Mouse (Mus musculus) adrenal gland, postnatal 4 days (tissue): ENCODE measurements around the gene C1qtnf7. TPM values are rescaled to one million over a fixed set of nuclear protein-coding genes. Genes with fewer than 3 reads are reported as not detected.

Experiments
- DNase-seq, 2 experiments: peaks; one replicate each; pipeline ENCODE4 v3.0.0; 2021 to 2022; ENCODE audit warnings: low spot score in 2 of 2, mixed read lengths in 2 of 2
- total RNA-seq, 2 experiments: library from RNA; stranded (reverse); gene quantifications; 2 replicates each; pipeline ENCODE4 v1.2.3; 2021

The C1qtnf7 gene
- total RNA-seq, 2 experiments from 2014 or later: 8.6 to 11.7 TPM

DNA sequence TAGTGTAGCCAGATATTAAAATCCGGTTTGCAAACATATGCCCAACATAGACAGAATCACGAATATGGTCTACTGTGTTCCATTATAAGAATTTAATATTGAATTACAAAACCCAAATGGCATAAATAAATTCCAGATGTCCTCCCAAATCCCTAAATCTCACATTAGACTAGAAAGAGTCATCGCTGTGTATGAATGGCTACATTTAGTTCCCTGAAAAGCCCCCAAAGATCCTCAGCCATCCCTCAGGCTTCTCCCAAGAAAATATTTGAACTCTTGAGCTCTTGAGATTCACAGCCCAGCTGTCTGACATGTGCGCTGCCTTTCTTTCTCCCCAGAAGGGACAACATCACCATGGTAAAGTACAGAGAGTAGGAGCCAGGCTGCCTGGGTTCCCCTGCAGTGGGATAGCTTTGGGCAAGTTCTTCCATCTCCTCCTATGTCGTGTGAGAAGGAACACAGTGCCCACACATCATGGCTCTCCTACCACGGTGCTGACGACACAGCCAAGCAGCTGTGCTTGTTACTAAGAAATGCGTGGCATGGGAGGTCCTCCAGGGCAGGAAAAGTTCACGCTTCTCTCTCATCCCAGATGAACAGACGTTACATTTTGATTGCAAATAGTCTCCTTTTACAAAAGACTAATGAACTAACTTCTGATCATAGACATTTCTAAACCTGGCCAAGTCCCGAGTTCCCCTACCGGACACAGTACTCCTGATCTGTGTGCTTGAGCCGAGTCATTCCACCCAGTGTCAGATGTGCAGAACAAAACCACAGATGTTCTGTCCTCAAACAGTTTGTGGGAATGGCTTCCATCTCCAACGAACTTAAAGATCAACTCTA lies 23.2 kb downstream of the C1qtnf7 start:
- DNase-seq: no peak

DNA sequence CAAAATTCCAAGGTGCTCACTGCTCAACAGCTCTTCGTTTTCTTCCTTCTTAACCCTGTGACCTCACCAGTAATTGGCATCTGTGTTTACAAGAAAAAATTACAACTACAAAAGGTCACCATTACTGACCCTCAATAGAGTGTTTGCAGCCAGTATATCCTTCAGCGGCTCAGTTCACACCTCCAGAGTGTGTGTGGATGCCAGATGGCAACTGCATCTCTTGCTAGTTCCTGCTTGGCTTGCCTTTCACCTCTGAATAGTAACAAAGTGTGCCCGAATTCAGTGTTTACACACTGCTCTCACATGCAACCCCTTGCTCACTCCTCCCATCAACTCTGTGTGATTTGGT lies 23.8 kb downstream of the C1qtnf7 start:
- DNase-seq: no peak

DNA sequence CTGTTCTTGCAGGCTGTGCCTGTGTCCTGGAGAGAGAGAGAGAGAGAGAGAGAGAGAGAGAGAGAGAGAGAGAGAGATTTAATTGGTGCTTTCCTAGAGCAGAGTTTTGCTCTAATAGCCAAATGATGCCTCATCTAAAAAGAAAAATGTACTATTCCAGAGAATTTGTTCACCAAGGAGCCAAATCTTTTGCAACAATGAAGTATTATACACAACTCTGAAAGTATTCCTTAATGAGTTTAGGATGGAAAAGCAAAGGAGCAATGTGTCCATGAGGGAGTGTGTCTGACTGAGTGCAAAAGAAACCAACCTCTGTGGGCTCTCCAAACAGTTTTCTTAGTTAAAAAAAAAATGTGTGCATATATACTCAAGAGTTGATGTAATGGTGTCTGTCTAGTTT lies 24.5 kb downstream of the C1qtnf7 start:
- DNase-seq: no peak

DNA sequence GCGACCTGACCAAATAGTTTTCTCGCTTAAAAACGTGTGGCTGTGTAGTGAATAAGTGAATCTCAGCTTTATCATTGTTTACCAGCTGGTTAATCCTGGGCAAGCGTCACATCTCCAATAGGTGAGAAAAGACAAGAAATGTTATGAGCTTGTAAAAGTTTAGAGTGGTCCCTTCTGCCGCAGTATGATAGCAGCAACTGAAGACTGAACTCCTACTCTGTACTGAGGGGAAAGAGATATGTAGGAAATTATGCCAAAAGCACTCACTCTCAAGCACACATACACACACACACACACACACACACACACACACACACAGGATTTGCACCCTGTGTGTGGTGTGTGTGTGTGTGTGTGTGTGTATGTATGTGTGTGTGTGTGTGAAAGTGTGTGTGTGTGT lies 26.2 kb downstream of the C1qtnf7 start:
- no peak for DNase-seq

DNA sequence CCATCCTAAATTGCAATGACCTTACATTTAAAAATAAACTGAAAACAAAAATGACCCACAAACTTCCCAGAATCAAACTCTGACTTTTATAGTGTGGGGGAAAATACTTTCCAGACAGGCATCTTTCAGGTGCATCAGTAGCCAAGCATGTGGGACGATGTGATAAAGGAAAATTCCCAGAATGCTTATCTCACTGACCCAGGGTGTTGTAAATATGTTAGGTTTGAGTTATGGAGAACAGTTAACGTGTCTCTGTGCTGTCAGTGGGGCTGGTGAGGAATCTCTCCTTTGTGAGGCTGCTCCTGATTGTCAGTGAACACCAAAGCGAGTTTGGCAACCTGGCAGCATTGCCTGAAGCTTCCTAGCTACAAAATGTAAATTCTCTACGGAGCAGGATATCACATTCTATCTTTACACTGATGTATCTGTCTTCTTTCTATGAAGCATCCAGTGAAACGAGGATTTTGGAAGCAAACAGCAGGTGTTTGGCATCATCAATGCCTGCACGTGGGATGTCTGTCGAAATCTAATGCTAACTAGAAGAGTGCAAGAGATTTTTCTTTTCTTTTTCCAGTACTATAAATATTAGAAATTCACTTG lies 27.0 kb downstream of the C1qtnf7 start:
- DNase-seq: no peak

DNA sequence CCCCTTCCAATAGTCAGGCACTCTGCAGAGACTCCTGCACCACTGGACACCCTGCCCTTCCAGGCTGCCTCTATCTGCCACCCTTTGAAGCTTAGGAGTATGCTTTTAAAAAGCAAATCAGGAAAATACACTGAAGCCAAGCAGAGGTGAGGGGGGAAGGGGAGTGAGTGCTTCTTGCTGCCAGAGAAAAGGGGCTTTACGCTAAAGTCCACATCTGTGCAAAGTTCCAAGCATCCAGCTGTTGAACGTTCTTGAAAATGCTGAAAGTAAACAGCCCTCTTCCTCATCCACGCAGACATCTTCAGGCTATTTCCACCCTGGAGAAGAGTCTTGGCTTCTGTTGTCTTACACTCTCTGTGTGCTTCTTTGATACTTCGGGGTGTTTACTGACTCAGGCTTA lies 34.6 kb downstream of the C1qtnf7 start:
- no peak for DNase-seq

DNA sequence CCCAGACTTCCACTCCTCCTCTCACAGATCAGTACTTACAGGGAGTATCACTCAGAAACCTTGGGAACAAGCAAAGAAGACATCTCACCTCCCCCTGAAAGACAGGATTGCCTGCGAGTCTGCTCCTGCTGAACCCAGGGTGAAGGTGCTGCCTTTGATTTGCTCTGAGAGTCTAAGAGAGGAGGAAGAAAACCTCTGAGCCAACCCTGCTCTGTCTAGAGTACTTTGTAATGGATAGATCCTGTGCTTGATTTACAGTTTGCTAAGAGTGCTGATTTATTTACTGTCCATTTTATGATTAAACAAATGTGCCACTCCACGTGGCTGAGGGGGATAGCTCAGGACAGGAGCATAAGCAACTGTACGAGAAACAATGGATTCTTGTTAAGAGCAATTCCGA lies 35.1 kb downstream of the C1qtnf7 start:
- DNase-seq: no peak

DNA sequence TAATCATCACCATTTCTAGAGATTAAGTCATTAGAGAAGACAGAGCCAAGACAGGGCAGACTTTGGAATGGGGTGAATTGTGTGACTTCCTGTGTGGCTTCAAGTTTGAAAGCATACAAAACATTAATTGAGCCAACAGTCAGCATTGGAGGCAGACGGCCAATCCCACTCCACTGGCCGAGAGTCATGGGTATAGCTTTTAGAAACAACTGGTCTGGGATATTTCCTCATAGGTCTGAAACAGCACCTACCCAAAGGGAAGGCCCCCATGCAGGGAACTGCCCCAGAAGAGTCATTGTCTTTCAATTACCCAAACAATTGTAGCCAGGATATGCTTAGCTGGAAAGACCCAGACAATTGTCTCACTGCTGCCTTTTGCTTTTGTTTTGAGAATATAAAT lies 39.5 kb downstream of the C1qtnf7 start:
- no peak for DNase-seq

DNA sequence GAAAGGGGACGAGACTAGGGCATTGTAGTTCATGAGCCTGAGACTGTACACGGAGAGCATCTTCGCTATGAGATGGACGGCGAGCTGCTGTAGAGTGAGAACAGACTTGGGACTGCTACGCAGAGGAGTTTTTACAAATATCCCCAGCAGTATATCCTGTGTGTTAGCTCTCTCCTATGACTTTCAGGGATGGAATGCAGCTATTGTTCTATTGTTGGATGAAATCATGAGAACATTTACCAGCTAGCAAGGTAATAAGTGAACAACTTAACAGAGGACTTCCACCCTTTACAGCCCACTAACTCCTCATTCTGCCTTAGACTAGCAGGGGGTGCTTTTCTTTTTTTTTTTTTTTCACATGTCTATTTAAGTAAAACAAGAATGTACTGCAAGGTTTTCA lies 40.1 kb downstream of the C1qtnf7 start:
- no peak for DNase-seq

DNA sequence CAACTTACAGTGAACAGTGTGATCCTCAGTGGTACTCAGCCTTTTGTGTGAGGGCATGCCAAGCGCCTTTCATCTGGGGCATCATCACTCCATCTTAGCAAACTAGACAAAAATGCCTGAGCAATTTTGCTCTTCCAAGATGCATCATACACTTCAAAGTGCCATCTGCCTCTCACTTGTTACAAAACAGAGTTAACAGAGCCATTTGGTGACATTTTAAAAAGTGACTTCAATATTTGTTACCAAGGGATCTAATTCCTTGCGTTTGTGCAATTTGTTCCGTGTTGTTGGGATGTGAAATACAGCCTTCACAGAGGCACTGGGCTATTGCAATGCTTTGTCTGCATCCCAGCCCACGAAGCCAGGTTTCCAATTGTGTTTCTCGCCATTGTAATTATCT lies 42.1 kb downstream of the C1qtnf7 start:
- DNase-seq: no peak

DNA sequence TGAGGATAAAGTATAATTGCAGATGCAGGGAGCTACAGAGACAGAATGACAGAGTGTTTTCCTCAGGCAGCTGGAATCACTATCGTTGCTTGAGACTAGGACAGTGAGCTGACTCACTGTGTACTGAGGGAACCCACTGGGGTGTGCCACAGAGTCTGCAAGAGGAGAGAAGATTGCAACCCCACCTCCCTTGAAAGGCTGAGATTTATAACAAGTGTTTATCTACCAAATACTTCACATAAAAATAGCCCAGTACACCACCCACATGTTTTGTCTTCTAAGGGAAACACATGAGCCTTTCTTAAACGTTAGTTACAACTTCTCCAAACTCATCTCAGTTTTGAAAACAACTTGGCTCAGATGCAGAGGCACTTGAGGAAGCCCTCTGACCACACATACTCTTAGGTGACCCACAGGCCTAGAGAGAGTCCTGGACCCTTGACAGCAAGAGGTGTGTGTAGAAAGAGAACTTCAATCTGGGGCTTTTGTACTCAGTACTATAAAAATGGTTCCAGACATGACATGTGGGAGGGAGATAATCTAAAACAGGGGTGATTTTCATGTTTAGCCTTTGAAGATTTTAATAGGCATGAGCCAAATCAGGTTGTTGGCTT lies 46.4 kb downstream of the C1qtnf7 start:
- no peak for DNase-seq

DNA sequence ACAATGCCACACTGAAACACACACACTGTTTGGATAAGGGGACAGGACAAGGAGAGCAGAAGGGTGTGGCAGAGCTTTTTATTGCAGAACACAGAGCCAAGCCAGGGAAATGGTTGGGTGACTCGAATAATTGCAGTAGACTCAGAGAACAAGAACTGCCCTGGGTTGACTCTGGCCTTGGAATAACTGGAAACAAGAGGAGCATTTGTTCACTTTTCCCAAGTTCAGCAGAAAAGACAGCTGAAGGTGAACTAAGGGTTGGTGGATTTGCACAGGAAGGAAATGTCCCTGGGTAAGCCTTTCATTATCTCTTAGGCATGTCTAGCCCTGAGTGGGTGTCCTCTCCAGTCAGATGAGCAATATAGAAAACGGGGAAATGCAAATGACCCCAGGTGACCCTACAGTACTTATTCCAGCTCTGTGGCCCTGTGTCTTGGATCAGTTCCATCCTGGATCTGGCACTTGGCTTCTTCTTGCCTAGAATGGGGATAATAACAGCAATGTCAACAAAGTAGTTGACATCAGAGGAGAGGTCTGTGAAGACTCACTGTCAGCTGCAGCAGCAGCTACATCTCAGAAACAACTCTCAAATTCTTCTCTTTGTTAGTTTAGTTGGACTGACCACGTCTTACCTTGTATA lies 54.5 kb downstream of the C1qtnf7 start:
- DNase-seq: no peak

DNA sequence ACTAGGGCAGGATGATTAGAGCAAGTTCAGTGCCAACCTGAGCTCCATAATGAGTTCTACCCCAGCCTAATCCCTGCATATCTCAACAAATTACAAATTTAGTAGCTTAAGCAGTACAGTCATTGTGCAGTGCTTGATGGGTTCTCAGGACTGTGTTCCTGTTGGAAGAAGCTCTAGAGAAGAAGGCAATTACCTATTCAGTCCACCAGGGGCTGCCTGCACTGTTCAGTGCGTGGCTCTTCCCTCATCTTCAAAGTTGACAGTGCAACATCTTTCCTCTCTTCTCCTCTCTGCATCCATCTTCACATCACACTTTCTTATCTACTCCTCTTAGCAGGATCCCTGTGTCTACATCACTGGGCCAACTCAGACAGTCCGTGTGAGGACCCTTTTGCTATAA lies 67.5 kb downstream of the C1qtnf7 start:
- no peak for DNase-seq

DNA sequence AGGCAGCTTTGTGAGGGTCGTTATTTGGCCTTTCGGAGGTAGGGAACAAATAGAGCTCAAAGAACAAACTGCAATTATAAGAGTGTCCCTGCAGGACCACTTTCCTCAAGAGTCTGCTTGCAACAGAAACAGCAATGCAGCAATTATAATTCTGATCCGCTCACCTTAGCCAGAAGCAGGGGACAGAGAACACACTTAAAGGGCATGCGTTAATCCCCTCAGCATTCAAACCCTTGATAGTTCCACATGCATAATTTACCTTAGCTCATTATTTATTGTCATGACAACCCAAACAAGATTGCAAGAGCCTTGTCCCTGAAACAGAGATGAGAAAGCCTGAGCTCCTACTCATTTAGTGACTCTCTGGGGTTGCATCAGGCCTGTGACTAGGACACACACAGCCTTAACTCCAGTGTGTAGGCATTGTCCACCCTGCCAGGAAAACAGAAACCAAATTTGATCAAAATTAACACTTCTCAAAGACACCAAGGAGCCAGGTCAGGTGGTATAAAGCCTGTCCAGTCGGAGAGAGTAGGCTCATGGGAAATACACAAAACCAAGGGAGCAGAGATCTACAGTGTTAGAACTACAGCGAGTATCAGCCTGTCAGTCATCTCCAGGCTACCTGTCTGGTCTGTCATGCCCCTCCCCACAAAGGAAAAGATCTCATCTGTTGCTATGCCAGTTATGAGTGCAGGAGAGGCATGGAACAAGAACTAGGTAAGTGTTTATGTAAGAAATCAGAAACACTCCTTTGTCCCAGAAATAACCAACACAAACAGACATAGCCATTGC lies 68.2 kb downstream of the C1qtnf7 start:
- no peak for DNase-seq

DNA sequence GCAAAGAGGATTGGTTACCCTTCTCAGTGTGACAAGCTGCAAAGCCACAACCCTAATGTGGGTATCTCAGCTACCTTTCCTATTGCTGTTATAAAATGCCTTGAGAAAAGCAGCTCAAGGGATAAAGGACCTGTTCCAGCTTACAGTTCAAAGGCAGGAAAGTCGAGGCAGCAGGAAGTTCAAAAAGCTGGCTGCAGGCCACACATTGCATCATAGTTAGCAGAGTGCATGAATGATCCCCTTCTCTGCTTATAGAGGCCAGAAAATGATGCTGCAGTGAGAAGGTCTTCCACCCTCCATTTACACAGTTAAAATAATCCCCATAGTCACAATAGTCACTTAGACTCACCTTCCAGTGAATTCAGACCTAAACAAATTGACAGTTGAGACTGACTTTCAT lies 69.1 kb downstream of the C1qtnf7 start:
- DNase-seq: no peak

DNA sequence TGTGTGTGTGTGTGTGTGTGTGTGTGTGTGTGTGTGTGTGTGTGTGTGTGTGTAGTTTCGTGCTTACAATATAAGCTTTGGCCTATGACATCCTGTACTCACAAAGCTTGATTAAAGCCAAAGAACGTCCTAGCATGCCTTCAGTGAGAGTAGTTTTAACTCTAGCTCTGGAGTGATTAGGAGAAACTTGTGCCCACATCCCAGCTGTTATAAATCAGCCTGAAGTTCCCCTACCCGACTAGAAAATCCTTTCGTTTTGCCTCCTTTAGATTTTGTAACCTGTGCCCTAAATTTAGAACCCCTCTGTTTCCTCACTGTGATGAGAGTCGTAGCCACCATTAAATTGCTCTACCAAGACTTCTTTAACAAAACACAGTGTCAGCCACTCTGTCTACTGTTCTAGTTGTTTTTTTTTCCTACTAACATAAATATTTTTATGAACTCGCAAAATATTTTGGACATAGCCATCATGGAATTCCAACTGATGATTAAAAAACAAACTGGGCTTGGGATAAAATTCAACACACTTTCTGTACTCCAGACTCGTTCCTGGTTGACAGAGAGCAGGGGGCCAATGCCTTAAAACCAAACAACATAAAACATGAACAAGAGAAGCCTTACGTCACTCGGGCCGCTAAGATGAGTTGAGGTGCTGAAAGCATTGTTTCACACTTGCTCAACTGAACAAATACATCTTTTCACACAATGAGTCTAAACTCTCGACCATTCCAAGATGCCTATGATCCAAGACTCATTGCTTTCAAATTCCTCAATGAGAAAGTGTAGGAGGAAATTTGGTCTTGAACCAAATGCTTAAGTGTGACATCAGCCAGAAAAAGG lies 70.3 kb downstream of the C1qtnf7 start:
- no peak for DNase-seq

DNA sequence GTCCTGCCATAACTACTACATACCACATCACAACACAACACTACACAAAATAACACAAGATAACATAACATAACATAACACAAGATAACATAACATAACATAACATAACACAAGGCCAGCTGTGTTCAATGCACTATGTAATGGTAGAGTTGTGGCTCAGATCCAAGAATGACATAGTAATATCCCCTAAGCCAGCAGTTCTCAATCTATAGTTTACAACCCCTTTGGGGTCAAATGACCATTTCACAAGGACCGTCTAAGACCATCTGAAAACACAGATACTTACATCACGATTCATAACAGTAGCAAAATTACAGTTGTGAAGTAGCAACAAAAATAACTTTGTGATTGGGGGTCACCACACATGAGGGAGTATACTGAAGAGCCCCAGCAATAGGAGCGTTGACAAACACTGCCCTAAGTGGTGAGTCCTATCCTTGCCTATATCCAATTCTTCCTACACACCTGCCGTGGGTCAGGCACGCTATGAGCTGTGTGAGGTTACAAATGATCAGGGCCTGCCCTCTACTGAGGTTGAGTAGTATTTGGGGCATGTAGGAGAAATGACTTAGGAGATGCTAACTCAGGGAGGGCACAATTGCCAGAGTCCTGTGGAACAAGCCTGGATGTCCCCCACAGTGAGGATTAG lies 73.6 kb downstream of the C1qtnf7 start:
- no peak for DNase-seq

DNA sequence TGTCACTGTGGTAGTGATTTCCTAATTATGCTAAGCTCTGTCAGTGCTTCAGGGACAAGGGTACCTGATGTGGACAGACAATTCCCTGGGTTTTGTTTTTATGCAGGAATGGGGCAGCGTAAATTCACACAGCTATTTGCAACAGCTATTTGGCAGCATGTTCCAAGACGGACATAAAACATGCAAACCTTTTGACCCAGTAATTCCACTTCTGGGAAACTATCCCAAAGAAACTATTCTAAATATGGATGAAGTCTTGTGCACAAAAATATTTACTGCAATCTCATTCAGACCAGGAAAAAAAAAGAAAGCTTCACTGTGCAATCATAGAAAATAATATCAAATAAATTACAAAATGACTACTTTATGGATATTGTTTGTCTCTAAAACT lies 74.1 kb downstream of the C1qtnf7 start:
- DNase-seq: no peak

DNA sequence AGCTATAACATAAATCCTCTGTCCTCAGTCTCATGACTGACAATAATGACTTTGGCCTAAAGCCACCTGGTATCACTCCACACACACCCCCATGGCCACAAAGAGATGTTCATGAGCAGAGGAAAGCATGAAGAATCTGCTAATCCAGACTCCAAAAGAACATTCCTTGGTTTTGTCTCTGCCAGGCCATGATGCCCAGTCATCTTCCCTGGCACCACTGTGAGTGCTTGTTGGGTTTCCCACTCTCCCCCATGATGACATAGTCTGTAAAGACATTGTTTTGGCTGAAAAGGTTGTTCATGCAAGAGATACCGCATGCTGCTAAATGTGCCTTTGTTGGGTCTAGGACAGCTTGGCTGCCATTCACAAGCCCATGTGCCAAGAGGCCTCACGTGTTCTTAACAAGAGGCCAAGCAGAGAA lies 75.0 kb downstream of the C1qtnf7 start:
- no peak for DNase-seq

DNA sequence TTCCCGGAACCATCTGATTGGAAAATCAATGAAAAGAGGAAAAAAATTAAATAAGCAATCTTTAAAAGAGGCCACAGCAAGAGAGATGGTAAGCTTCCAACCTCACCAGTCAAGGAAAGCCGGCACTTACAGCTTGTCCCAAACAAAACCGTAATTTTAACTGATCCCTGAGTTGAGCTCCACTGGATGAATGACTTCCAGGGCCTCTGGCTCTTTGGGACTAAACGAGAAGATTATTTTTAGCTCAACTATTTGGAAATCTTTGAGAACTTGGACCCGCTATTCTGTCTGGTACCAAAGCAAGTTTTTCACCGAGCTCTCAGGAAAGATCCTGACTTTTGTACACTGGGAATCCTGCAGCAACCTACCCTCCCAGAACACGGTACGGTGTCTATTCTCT lies 86.3 kb downstream of the C1qtnf7 start:
- DNase-seq: no peak
